Mouse (Mus musculus) kidney, adult 2 months (tissue): ENCODE results near the gene Gm11146. TPM values are rescaled to one million over a fixed set of nuclear protein-coding genes. Genes with fewer than 3 reads are reported as not detected.

Source experiments
- DNase-seq: peaks from one replicate; pipeline ENCODE4 v3.0.0; 2021
- H3K27ac ChIP-seq: fragments of 200-500 bp; 2 replicates; pipeline ENCODE4 v1.5.1; 2012; ENCODE audit warnings: low read depth, low read length, control low read depth, inconsistent platforms; ENCODE audit not compliant: insufficient read depth
- H3K27me3 ChIP-seq: fragments of 200-500 bp; replicated peaks from 2 replicates; pipeline ENCODE4 v1.6.1; 2012; ENCODE audit warnings: mild to moderate bottlenecking, moderate library complexity, low read length, inconsistent platforms; ENCODE audit not compliant: control insufficient read depth, insufficient read depth
- H3K36me3 ChIP-seq: fragments of 200-500 bp; 2 replicates; pipeline ENCODE4 v1.6.1; 2012; ENCODE audit warnings: mild to moderate bottlenecking, moderate library complexity, low read length, inconsistent platforms; ENCODE audit not compliant: control insufficient read depth, insufficient read depth
- H3K4me1 ChIP-seq: fragments of 200-500 bp; 2 replicates; pipeline ENCODE4 v1.6.1; 2011; ENCODE audit warnings: low read length; ENCODE audit not compliant: control insufficient read depth, insufficient read depth
- H3K4me3 ChIP-seq: fragments of 200-500 bp; 2 replicates; pipeline ENCODE4 v1.5.1; 2011; ENCODE audit warnings: mild to moderate bottlenecking, low read depth, low read length, control low read depth; ENCODE audit not compliant: insufficient read depth
- CTCF ChIP-seq: fragments of 200-500 bp; conservative IDR thresholded peaks from 2 replicates; pipeline ENCODE4 v1.5.1; 2011; ENCODE audit warnings: low read depth, mild to moderate bottlenecking, control low read depth, low read length, moderate library complexity, mixed read lengths; ENCODE audit not compliant: insufficient read depth, insufficient read length
- POLR2A ChIP-seq: fragments of 200-500 bp; IDR thresholded peaks from one replicate; pipeline ENCODE4 v1.6.1; 2011; ENCODE audit warnings: low read depth, low read length, control low read depth
- WGBS: fragments of 180-500 bp; shearing (Covaris S2); methylation state at CpG from one replicate; pipeline ENCODE4 v1.1.7; 2018; 5-methylcytosine and 5-hydroxymethylcytosine counted together
- polyA plus RNA-seq: library from polyadenylated mRNA; depleted of rRNA; stranded (reverse); fragments of >200 nt; gene quantifications from 2 replicates; pipeline ENCODE4 v1.2.3, GENCODE M21; 2012; rRNA removed

Gene Gm11146
- polyA plus RNA-seq: not detected in 2 replicates

DNA sequence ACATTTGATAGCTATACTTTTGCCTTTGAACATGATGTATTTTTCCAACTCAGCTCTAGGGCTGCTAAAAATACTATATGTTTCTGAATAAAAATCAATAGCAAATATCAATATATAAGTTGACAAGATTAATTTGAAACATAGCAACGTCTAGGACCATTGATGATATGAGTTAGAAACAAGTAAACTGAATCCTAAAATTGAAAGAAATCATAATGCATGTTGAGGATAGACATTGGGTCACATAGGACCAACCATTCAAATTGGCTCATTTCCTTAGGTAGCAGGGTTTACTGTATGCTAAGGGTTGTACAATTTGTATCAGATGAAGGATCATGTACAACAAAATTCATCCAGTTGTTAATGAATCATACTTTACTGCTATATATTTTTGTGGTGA, at the start of gene Gm11146:
Gene Gm11146, minus strand, starts transcription at position 101 of the 400 bp plus-strand sequence.
- Histone ChIP-seq H3K4me3 (no peak within 1 kb of the TSS), H3K27ac (no peak within 1 kb of the TSS), H3K4me1 (no peaks in the 10 kb centered on the region), H3K36me3 (no peaks in the 10 kb centered on the region), H3K27me3 (no peaks in the 10 kb centered on the region)
- 85% methylated on average over 1 of the region's 1 CpGs for WGBS
- TF ChIP-seq CTCF: no peak
- no peak for TF ChIP-seq POLR2A
- DNase-seq: no peak

DNA sequence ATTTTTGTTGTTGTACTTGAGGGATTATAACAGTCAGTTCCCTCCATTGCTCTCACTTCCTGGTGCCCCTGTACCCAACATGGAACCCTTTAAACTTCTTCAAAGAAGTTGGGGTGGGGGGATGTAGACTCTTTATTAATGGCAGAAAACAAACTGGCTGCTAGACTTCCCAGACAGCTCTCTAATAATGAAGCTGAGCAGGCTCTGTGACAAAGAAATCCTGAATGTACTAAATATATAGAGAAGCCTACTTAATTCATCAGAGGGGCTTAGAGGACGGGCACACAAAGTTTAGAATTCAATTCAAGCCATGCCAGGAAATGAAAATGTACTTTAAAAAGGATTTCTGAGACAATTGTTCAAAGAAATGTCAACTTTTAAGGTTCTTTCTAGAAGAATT, 48.7 kb upstream of the Gm11146 start:
- Histone ChIP-seq H3K27me3 (no peaks in the 10 kb centered on the region), H3K36me3 (no peaks in the 10 kb centered on the region), H3K4me3 (no peak overlapping the region), H3K4me1 (no peaks in the 10 kb centered on the region), H3K27ac (no peak overlapping the region)
- no peak for DNase-seq
- TF ChIP-seq CTCF: no peak
- TF ChIP-seq POLR2A: no peak
- 76% methylated on average over 1 of the region's 1 CpGs for WGBS

DNA sequence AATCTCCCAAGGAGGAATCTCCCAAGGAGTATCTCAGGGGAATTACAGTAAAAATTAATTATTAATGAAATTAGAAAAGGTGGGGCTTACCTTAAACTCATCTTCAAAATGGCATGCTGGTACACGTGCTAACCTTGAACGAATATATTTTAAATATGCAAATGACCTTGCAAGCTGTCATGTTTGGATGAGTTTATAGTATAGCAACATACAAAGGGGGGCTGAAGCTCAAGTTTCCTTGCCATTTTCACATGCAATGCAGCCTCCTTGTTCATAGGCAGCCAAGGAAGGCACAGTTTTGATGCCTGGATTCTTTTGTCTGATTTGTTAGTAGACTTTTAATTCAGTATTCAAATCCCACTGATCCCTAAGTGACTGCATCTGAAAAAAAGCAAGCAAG, 47.1 kb upstream of the Gm11146 start:
- Histone ChIP-seq H3K36me3 (no peaks in the 10 kb centered on the region), H3K27ac (no peak overlapping the region), H3K4me3 (no peak overlapping the region), H3K27me3 (no peaks in the 10 kb centered on the region), H3K4me1 (no peaks in the 10 kb centered on the region)
- 40% methylated on average over 2 of the region's 2 CpGs for WGBS
- no peak for DNase-seq
- TF ChIP-seq POLR2A (no peak), CTCF (no peak)

DNA sequence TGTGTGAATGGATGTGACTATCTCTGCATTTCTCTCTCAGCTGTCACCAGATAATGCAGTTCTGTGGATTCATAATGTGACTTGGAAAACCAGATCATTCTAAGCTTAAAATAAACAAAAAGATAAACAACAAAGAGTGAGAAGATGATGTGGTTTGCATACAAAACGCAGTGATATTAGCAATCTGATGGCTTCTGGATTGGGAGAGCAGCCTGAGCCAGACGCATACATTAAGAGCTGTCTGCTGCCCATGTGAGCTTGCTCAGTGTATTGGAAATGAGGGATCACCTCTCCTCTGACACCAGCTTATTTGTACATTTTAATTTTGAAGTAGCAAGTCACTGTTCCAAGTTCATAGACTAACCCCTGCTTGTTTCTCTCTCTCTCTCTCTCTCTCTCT, 46.3 kb upstream of the Gm11146 start:
- DNase-seq: no peak
- TF ChIP-seq POLR2A: no peak
- no peak for TF ChIP-seq CTCF
- no peaks in the 10 kb centered on the region for H3K4me1 ChIP-seq
- H3K4me3 ChIP-seq: no peak overlapping the region
- H3K27me3 ChIP-seq: no peaks in the 10 kb centered on the region
- no peaks in the 10 kb centered on the region for H3K36me3 ChIP-seq
- 78% methylated on average over 2 of the region's 2 CpGs for WGBS
- H3K27ac ChIP-seq: no peak overlapping the region

- TF ChIP-seq CTCF: no peak
- TF ChIP-seq POLR2A: no peak
- no peaks in the 10 kb centered on the region for H3K4me1 ChIP-seq
- H3K27me3 ChIP-seq: no peaks in the 10 kb centered on the region
- DNase-seq: no peak
- WGBS: 92% methylated on average over 7 of the region's 7 CpGs
- no peak overlapping the region for H3K4me3 ChIP-seq
- no peak overlapping the region for H3K27ac ChIP-seq
- H3K36me3 ChIP-seq: no peaks in the 10 kb centered on the region
These were observed 44.3 kb upstream of the Gm11146 start for GRCm38 (mm10) chr16:77646146-77646545.

- H3K27ac ChIP-seq: no peak overlapping the region
- TF ChIP-seq POLR2A: no peak
- TF ChIP-seq CTCF: no peak
- H3K4me3 ChIP-seq: no peak overlapping the region
- no peak for DNase-seq
- no peaks in the 10 kb centered on the region for H3K36me3 ChIP-seq
- H3K27me3 ChIP-seq: no peaks in the 10 kb centered on the region
- 88% methylated on average over 1 of the region's 1 CpGs for WGBS
- H3K4me1 ChIP-seq: no peaks in the 10 kb centered on the region
These were observed 43.1 kb upstream of the Gm11146 start for GRCm38 (mm10) chr16:77644976-77645375.

- 3% methylated on average over 31 of the region's 31 CpGs for WGBS
- Histone ChIP-seq H3K27ac (no peak overlapping the region), H3K27me3 (no peaks in the 10 kb centered on the region), H3K4me3 (peak overlapping the region; percentile 56), H3K4me1 (no peaks in the 10 kb centered on the region), H3K36me3 (no peaks in the 10 kb centered on the region)
- peak; percentile 61 for DNase-seq
- TF ChIP-seq CTCF: no peak
- no peak for TF ChIP-seq POLR2A
These were observed 42.2 kb upstream of the Gm11146 start for GRCm38 (mm10) chr16:77643871-77644720.
